Mouse (Mus musculus) spleen, adult 2 months (tissue): Measurements from ENCODE around the gene Tulp3. TPM values are rescaled to one million over a fixed set of nuclear protein-coding genes. Genes with fewer than 3 reads are reported as not detected.

ENCODE experiments used
- DNase-seq, 2 experiments: peaks; one replicate each; pipeline versions ENCODE4 v3.0.0 to v3.0.0-alpha.2; 2012 to 2021; ENCODE audit warnings: low spot score in 2 of 2, low read depth in 1 of 2
- H3K27ac ChIP-seq: fragments of 200-500 bp; 2 replicates; pipeline ENCODE4 v1.5.1; 2012; ENCODE audit warnings: low read length, inconsistent platforms; ENCODE audit not compliant: insufficient read depth
- H3K27me3 ChIP-seq: fragments of 200-500 bp; 2 replicates; pipeline ENCODE4 v1.6.1; 2012; ENCODE audit warnings: mild to moderate bottlenecking, moderate library complexity, low read length, inconsistent platforms; ENCODE audit not compliant: control insufficient read depth, insufficient read depth
- H3K36me3 ChIP-seq: fragments of 200-500 bp; 2 replicates; pipeline ENCODE4 v1.6.1; 2012; ENCODE audit warnings: mild to moderate bottlenecking, low read length, inconsistent platforms; ENCODE audit not compliant: control insufficient read depth, insufficient read depth
- H3K4me1 ChIP-seq: fragments of 200-500 bp; 2 replicates; pipeline ENCODE4 v1.6.1; 2011; ENCODE audit warnings: inconsistent platforms; ENCODE audit not compliant: control insufficient read depth, insufficient read depth, insufficient read length
- H3K4me3 ChIP-seq: fragments of 200-500 bp; 2 replicates; pipeline ENCODE4 v1.5.1; 2011; ENCODE audit warnings: mild to moderate bottlenecking, inconsistent platforms; ENCODE audit not compliant: insufficient read depth, insufficient read length; ENCODE audit errors: extremely low read depth
- CTCF ChIP-seq: fragments of 200-500 bp; IDR thresholded peaks from 2 replicates; pipeline ENCODE4 v1.5.1; 2011; ENCODE audit warnings: mild to moderate bottlenecking, inconsistent platforms; ENCODE audit not compliant: insufficient read depth, insufficient read length, insufficient replicate concordance; ENCODE audit errors: extremely low read depth
- POLR2A ChIP-seq: fragments of 200-500 bp; IDR thresholded peaks from 2 replicates; pipeline ENCODE4 v1.6.1; 2011; ENCODE audit warnings: low read depth, low read length, inconsistent platforms
- WGBS: fragments of 180-500 bp; shearing (Covaris S2); methylation state at CpG from one replicate; pipeline ENCODE4 v1.1.7; 2018; 5-methylcytosine and 5-hydroxymethylcytosine counted together
- polyA plus RNA-seq: library from polyadenylated mRNA; depleted of rRNA; stranded (reverse); fragments of >200 nt; gene quantifications from 2 replicates; pipeline ENCODE4 v1.2.3, GENCODE M21; 2012

Tulp3 gene
- polyA plus RNA-seq, 1 experiment = 5.9 TPM

DNA sequence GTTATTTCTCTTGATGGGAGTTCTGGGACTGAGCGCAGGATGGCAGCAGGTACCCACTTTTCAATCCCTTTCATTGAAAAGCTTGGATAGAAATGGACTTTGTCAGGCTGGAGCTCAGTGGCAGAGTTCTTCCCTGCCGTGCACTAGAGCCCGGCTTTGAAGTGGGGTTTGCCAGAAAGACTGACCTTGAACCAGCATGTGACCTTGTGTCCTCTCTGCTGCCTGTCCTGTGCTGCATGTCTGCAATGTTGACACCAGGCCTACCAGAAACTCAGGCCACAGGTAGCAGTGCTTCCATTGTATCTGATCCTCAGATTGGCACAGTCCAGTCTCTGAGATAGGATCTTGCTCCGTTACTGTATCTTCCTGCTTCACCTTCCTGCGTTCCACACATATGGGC lies 14.4 kb upstream of the Tulp3 start:
- Histone ChIP-seq H3K27ac (no peak overlapping the region), H3K4me3 (no peak overlapping the region), H3K4me1 (no peaks in the 10 kb centered on the region), H3K27me3 (no peaks in the 10 kb centered on the region), H3K36me3 (peaks cover 8% of the 10 kb centered on the region)
- no peak for DNase-seq
- TF ChIP-seq POLR2A (no peak), CTCF (no peak)
- WGBS = 98% methylated on average over 5 of the region's 5 CpGs

DNA sequence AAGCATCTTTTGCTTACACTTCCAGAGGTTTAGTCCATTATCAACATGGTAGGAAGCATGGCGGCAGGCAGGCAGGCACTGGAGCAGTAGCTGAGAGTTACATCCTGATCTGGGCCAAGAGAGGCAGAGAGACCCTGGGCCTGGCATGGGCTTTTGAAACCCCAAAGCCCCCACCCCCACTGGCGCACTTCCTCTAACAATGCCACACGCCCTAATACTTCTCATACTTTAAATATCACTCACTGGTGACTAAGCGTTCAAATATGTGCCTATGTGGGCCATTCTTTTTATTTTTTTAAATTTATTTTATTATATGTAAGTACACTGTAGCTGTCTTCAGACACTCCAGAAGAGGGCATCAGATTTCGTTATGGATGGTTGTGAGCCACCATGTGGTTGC lies 10.8 kb upstream of the Tulp3 start:
- no peaks in the 10 kb centered on the region for H3K27me3 ChIP-seq
- H3K4me1 ChIP-seq = 0 out of 2 replicates have a peak, but pooled peaks cover 3% of the 10 kb centered on the region
- H3K27ac ChIP-seq = no peak overlapping the region
- H3K4me3 ChIP-seq = no peak overlapping the region
- DNase-seq = no peak
- WGBS = 89% methylated on average over 5 of the region's 5 CpGs
- H3K36me3 ChIP-seq = no peaks in the 10 kb centered on the region
- TF ChIP-seq CTCF (no peak), POLR2A (no peak)

- 72% methylated on average over 6 of the region's 6 CpGs for WGBS
- Histone ChIP-seq H3K36me3 (no peaks in the 10 kb centered on the region), H3K27me3 (no peaks in the 10 kb centered on the region), H3K4me1 (0 out of 2 replicates have a peak, but pooled peaks cover 3% of the 10 kb centered on the region), H3K4me3 (no peak overlapping the region), H3K27ac (no peak overlapping the region)
- DNase-seq = no peak
- TF ChIP-seq CTCF (no peak), POLR2A (no peak)
Measured at GRCm38 (mm10) chr6:128364721-128365120, 9.1 kb upstream of the Tulp3 start.

- no peak for DNase-seq
- Histone ChIP-seq H3K27ac (no peak overlapping the region), H3K27me3 (no peaks in the 10 kb centered on the region), H3K36me3 (peaks cover 3% of the 10 kb centered on the region; the same call in 1 of the 2 replicates), H3K4me1 (0 out of 2 replicates have a peak, but pooled peaks cover 3% of the 10 kb centered on the region), H3K4me3 (peak overlapping the region; percentile 95)
- WGBS = 2% methylated on average over 46 of the region's 46 CpGs
- TF ChIP-seq POLR2A (no peak), CTCF (no peak)
Measured at GRCm38 (mm10) chr6:128363007-128363825, 7.6 kb upstream of the Tulp3 start.

- DNase-seq = peak; percentile 42 to 75
Measured at GRCm38 (mm10) chr6:128362381-128363006, 6.8 kb upstream of the Tulp3 start, which contains the start of the genes Rhno1 and Foxm1. Gene Rhno1, minus strand, starts transcription at chr6:128362911. Gene Foxm1, plus strand, starts transcription at chr6:128362967.

DNA sequence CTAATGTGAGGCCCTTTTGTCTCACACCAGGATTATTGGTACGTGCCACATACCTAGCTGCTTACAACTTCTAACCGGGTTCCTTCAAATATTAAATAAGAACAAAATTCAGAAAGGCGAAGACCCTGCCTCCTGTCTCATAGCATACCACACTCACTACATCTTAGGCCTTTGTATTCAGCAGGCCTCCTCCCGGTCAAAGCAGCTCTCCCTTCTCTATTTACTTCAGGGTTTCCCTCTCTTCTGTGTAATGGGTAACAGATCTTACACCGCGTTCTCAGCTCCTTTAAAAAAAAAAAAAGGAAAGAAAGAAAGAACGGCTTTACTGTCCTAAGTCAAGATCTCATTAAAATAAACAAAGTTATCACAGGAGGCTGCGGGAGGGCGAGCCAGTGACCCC lies 6.2 kb upstream of the Tulp3 start:
- WGBS = 22% methylated on average over 9 of the region's 9 CpGs
- H3K27ac ChIP-seq = no peak overlapping the region; the same call in 1 of the 2 replicates
- DNase-seq = no peak

More at GRCm38 (mm10) chr6:128362381-128363006, 6.8 kb upstream of the Tulp3 start, which contains the start of the genes Rhno1 and Foxm1:
- peaks cover 4% of the 10 kb centered on the region; the same call in 1 of the 2 replicates for H3K36me3 ChIP-seq
- 0 out of 2 replicates have a peak, but pooled peaks cover 3% of the 10 kb centered on the region for H3K4me1 ChIP-seq
- H3K27ac ChIP-seq = peak within 1 kb of the TSS; percentile 85
- peak within 1 kb of the TSS; percentile 95 for H3K4me3 ChIP-seq
- TF ChIP-seq CTCF (no peak), POLR2A (no peak; the same call in 1 of the 2 replicates)
- WGBS = under 1% methylated on average over 76 of the region's 76 CpGs
- H3K27me3 ChIP-seq = no peaks in the 10 kb centered on the region

DNA sequence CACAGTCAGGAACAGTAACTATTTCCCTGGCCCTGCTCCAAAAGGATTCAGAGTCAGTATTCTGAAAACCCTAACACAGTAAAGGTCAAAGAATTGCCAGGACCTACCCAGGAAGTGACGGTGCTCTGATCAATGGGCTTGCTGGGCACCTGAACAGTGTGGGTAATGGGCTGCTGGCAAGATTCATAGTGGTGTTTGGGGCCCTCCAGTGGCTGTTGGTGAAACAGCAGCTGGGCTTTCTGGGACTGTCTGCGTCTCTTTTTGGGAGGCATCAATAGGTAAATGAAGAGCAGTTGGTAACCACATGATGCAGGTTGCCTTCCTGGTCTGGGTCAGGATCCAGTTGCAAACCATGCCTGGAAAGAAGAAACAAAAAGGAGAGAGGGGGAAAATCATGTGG lies 3.3 kb upstream of the Tulp3 start:
- TF ChIP-seq CTCF (peak; percentile 70; the same call in 1 of the 2 replicates), POLR2A (no peak)
- 43% methylated on average over 2 of the region's 2 CpGs for WGBS
- Histone ChIP-seq H3K36me3 (peaks cover 5% of the 10 kb centered on the region; the same call in 1 of the 2 replicates), H3K4me3 (no peak overlapping the region), H3K27ac (no peak overlapping the region), H3K4me1 (peaks cover 7% of the 10 kb centered on the region; the same call in 1 of the 2 replicates), H3K27me3 (peaks cover 4% of the 10 kb centered on the region; the same call in 1 of the 2 replicates)
- peak in 1 of 2 experiments; percentile 67 for DNase-seq

More for the DNA sequence above, 6.2 kb upstream of the Tulp3 start:
- no peaks in the 10 kb centered on the region for H3K27me3 ChIP-seq
- TF ChIP-seq POLR2A (no peak), CTCF (no peak)
- peak overlapping the region; percentile 95 for H3K4me3 ChIP-seq
- 0 out of 2 replicates have a peak, but pooled peaks cover 3% of the 10 kb centered on the region for H3K4me1 ChIP-seq
- H3K36me3 ChIP-seq = peaks cover 5% of the 10 kb centered on the region; the same call in 1 of the 2 replicates
